Mouse (Mus musculus) liver, embryonic 14.5 days (tissue): Measurements from ENCODE around the gene Fam234b.

Source experiments
- CTCF ChIP-seq: IDR thresholded peaks from 2 replicates; pipeline ENCODE4 v1.5.1; 2016; ENCODE audit warnings: antibody characterized with exemption, low read depth, control low read depth
- EP300 ChIP-seq: IDR thresholded peaks from 2 replicates; pipeline ENCODE4 v1.6.1; 2016; ENCODE audit warnings: antibody characterized with exemption, low read depth

GRCm38 (mm10) chr6:135162311-135162710 is 35.5 kb upstream of the Fam234b start:
- TF ChIP-seq CTCF (no peak), EP300 (no peak)
